Mouse (Mus musculus) ovary, adult 18-20 months (tissue): ENCODE data around the gene Socs4.
A peak's percentile ranks its signal among the peaks of the same experiment; 100 is the strongest.

Source experiments
- DNase-seq: peaks from one replicate; pipeline ENCODE4 v3.0.0; 2022; ENCODE audit warnings: low spot score, mixed read lengths

Socs4 gene

GRCm38 (mm10) chr14:47276637-47277393 lies at the start of gene Socs4, which contains the start of gene Wdhd1:
Gene Socs4 (plus strand): TSS chr14:47276931.
Gene Wdhd1 (minus strand): TSS chr14:47276857.
- DNase-seq, result peak; percentile 92

GRCm38 (mm10) chr14:47229796-47230376 lies 46.8 kb upstream of the Socs4 start:
- no peak for DNase-seq

- DNase-seq, result no peak
Observed at GRCm38 (mm10) chr14:47233602-47234001, 43.1 kb upstream of the Socs4 start.

GRCm38 (mm10) chr14:47234032-47234431 lies 42.7 kb upstream of the Socs4 start:
- no peak for DNase-seq

GRCm38 (mm10) chr14:47234526-47235250 lies 42.0 kb upstream of the Socs4 start:
- DNase-seq, result no peak

- no peak for DNase-seq
Observed at GRCm38 (mm10) chr14:47236491-47236890, 40.2 kb upstream of the Socs4 start.

- no peak for DNase-seq
Observed at GRCm38 (mm10) chr14:47237286-47237685, 39.4 kb upstream of the Socs4 start.

GRCm38 (mm10) chr14:47240600-47240999 lies 36.1 kb upstream of the Socs4 start:
- no peak for DNase-seq

- DNase-seq, result no peak
Observed at GRCm38 (mm10) chr14:47241046-47241445, 35.7 kb upstream of the Socs4 start.

- no peak for DNase-seq
Observed at GRCm38 (mm10) chr14:47242753-47243152, 34.0 kb upstream of the Socs4 start.

GRCm38 (mm10) chr14:47249839-47250238 lies 26.9 kb upstream of the Socs4 start:
- no peak for DNase-seq

- DNase-seq, result no peak
Observed at GRCm38 (mm10) chr14:47264866-47265265, 11.9 kb upstream of the Socs4 start.

GRCm38 (mm10) chr14:47265829-47266228 lies 10.9 kb upstream of the Socs4 start:
- DNase-seq, result no peak

- DNase-seq, result no peak
Observed at GRCm38 (mm10) chr14:47269056-47269455, 7.7 kb upstream of the Socs4 start.

- no peak for DNase-seq
Observed at GRCm38 (mm10) chr14:47269706-47270105, 7.0 kb upstream of the Socs4 start.

GRCm38 (mm10) chr14:47273751-47274150 lies 3.0 kb upstream of the Socs4 start:
- DNase-seq, result no peak

- no peak for DNase-seq
Observed at GRCm38 (mm10) chr14:47275417-47275816, 1.3 kb upstream of the Socs4 start.

GRCm38 (mm10) chr14:47276036-47276603 lies 611 bp upstream of the Socs4 start:
- DNase-seq, result no peak

GRCm38 (mm10) chr14:47279058-47279457 lies 2.3 kb downstream of the Socs4 start:
- DNase-seq, result no peak

- no peak for DNase-seq
Observed at GRCm38 (mm10) chr14:47281535-47281934, 4.8 kb downstream of the Socs4 start.

GRCm38 (mm10) chr14:47283568-47283967 lies 6.8 kb downstream of the Socs4 start:
- no peak for DNase-seq

GRCm38 (mm10) chr14:47285271-47285670 lies 8.5 kb downstream of the Socs4 start:
- no peak for DNase-seq

- DNase-seq, result no peak
Observed at GRCm38 (mm10) chr14:47286215-47286614, 9.5 kb downstream of the Socs4 start.
